Mouse (Mus musculus): ENCODE measurements at regions not wholly inside any gene's neighbourhood (a gene's known extent, or its start where the extent isn't known, plus 50 kb on each side); places are given as distances from the start of the nearest gene placed in this dataset.

DNA sequence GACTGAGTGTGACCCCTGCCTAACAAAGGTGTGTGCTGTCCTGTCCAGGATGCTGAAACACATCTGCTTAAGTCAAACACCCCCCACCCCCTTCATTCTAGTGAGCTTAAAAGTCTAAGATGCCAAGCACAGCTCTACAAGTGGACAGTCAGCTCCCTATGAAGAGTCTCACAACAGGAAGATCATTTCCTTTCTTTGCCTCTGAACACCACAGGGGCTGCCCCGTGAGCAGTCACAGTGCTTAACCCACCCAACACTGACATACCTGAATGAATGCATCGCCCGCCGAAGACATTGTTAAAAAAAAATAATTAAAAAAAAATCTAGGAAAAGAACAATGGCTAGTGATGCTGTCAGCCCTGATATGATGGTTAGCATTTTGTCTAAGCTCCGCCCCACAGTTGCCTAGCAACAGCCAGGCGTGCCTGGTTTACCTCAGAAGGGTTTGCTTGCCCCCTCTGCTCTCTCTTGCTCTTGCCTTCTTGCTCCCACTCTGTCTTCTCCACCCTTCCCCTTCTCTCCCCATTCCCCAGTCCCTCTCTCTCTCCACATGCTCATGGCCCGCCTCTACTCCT is 187.7 kb downstream of the Ly86 start:
- no peak for TF ChIP-seq CTCF (conservative IDR thresholded peaks at IDR 0.05; ENCODE audit: low read length)
- no peak for TF ChIP-seq POU5F1 (IDR thresholded peaks at IDR 0.05; ENCODE audit: borderline replicate concordance, low read length)
